Mouse (Mus musculus) embryonic facial prominence, embryonic 10.5 days (tissue): Measurements from ENCODE around the gene Bmp7. TPM values are rescaled to one million over a fixed set of nuclear protein-coding genes. Genes with fewer than 3 reads are reported as not detected.

Experiments used
- DNase-seq: peaks from one replicate; pipeline ENCODE4 v3.0.0-alpha.2; 2017; ENCODE audit warnings: low spot score
- H3K27ac ChIP-seq: fragments of 300-500 bp; sonication (generic); replicated peaks from 2 replicates; pipeline ENCODE4 v1.5.1; 2016; ENCODE audit warnings: mild to moderate bottlenecking
- H3K27me3 ChIP-seq: fragments of 300-500 bp; sonication (generic); replicated peaks from 2 replicates; pipeline ENCODE4 v1.6.1; 2016; ENCODE audit warnings: low read depth, mild to moderate bottlenecking; ENCODE audit not compliant: poor library complexity, severe bottlenecking
- H3K36me3 ChIP-seq: fragments of 300-500 bp; sonication (generic); replicated peaks from 2 replicates; pipeline ENCODE4 v1.6.1; 2016; ENCODE audit warnings: mild to moderate bottlenecking, moderate library complexity
- H3K4me1 ChIP-seq: fragments of 300-500 bp; sonication (generic); 2 replicates; pipeline ENCODE4 v1.6.1; 2016
- H3K4me3 ChIP-seq: fragments of 300-500 bp; sonication (generic); 2 replicates; pipeline ENCODE4 v1.5.1; 2016; ENCODE audit warnings: mild to moderate bottlenecking, moderate library complexity
- H3K9me3 ChIP-seq: fragments of 300-500 bp; sonication (generic); 2 replicates; pipeline ENCODE4 v1.6.1; 2016; ENCODE audit warnings: mild to moderate bottlenecking
- WGBS: fragments of 180-500 bp; shearing (Covaris S2); methylation state at CpG from one replicate; pipeline ENCODE4 v1.1.7; 2016; 5-methylcytosine and 5-hydroxymethylcytosine counted together
- polyA plus RNA-seq: library from polyadenylated mRNA; unstranded; fragments of >200 nt; fragmentation: Nextera tagmentation; extraction: Ambion mirVana; gene quantifications from 2 replicates; pipeline ENCODE4 v1.2.1, GENCODE M21; 2016

Gene Bmp7
- polyA plus RNA-seq, 1 experiment from 2014 or later, result 20.9 TPM

DNA sequence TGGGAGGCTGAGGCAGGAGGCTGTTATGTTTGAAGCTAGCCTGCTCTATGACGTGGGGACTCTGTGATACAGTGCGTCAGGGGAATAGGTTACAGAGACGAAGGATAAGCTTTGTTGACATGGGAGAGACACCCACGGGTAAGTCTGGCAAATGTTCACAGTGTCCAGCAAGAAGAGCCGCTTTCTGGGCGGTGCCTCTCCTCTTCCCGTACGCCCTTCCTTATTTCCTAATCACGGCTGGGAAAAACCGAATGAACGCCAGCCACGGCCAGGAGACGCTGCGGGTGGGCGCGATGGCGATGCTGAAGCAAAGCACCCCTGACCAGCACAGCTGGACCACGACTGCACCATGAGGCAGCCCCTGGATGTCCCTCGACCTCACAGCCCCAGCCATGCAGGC, 77.7 kb downstream of the Bmp7 start:
- Histone ChIP-seq H3K4me1 (peaks cover 36% of the 10 kb centered on the region), H3K27ac (peak overlapping the region; percentile 51; the same call in 1 of the 2 replicates)
- DNase-seq, result no peak

DNA sequence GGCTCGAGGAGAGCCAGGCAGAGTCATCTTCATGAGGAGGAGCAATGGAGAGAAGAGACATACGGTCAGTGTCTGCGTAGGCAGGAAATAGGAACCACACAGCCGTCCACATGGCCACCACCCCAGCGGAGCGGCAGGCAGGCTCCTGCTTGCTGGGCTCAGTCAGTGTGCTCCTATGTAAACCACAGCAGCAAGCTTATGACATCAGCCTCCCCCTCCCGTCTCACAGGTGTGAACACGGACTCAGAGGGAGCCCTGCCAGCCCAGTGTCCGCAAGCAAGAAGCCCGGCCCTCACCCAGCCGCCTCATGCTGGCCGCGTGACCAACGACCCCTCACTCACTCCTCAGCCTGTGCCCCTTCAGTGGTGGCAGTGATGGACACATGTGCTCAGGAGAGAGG, 78.5 kb downstream of the Bmp7 start:
- 0 out of 2 replicates have a peak, but pooled peaks cover 6% of the 10 kb centered on the region for H3K36me3 ChIP-seq
- H3K9me3 ChIP-seq, result peaks cover 17% of the 10 kb centered on the region
- H3K27ac ChIP-seq, result peak overlapping the region; percentile 36
- peaks cover 34% of the 10 kb centered on the region for H3K4me1 ChIP-seq
- peaks cover 19% of the 10 kb centered on the region; the same call in 1 of the 2 replicates for H3K27me3 ChIP-seq
- 80% methylated on average over 14 of the region's 14 CpGs for WGBS
- DNase-seq, result no peak
- H3K4me3 ChIP-seq, result no peak overlapping the region

More for the DNA sequence above, 77.7 kb downstream of the Bmp7 start:
- peaks cover 17% of the 10 kb centered on the region for H3K9me3 ChIP-seq
- peaks cover 19% of the 10 kb centered on the region; the same call in 1 of the 2 replicates for H3K27me3 ChIP-seq
- WGBS, result 76% methylated on average over 19 of the region's 19 CpGs
- 0 out of 2 replicates have a peak, but pooled peaks cover 6% of the 10 kb centered on the region for H3K36me3 ChIP-seq
- peak overlapping the region; percentile 35; the same call in 1 of the 2 replicates for H3K4me3 ChIP-seq

DNA sequence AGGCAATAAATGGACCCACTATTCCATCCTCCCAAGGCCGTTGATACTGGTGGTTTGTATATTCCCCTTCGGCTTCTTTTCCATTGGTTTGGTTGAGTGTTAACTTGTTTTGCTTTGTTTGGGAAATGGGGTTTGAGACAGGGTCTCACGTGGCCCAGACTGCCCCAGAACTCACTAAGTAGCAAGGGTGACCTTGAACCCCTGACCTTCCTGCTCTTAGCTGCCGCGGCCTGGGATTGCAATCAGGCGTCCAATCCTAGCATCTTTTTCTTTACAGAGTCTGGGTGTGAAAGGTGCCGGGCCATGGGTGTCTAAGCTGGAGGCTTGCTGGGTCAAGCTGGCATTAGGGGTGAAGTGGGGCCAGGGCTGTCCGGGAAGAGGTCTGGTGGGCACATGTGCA, 79.5 kb downstream of the Bmp7 start:
- Histone ChIP-seq H3K27ac (no peak overlapping the region), H3K36me3 (0 out of 2 replicates have a peak, but pooled peaks cover 6% of the 10 kb centered on the region), H3K27me3 (peaks cover 19% of the 10 kb centered on the region; the same call in 1 of the 2 replicates), H3K4me3 (no peak overlapping the region), H3K9me3 (peaks cover 17% of the 10 kb centered on the region), H3K4me1 (peaks cover 39% of the 10 kb centered on the region)
- DNase-seq, result no peak
- 82% methylated on average over 8 of the region's 8 CpGs for WGBS

DNA sequence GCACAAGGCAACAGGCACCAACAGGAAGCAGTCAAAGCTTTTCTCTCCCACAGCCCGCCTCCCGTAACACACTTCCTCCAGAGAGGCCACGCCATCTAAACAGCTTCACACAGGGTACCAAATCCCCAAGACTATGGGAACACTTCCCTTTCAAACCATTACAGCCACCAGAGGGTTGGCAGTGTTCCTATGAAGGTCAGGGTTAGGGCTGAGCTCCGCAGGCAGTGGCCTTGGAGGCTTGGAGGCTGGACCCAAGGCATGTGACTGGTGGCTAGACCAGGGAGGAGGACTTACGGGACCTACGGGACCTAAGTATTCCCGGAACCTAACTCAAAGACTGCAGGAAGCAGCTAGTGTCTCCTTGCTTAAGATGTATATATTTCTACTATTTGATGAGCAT, 80.0 kb downstream of the Bmp7 start:
- Histone ChIP-seq H3K27ac (no peak overlapping the region), H3K4me1 (peaks cover 39% of the 10 kb centered on the region), H3K4me3 (no peak overlapping the region), H3K36me3 (0 out of 2 replicates have a peak, but pooled peaks cover 2% of the 10 kb centered on the region), H3K27me3 (peaks cover 14% of the 10 kb centered on the region; the same call in 1 of the 2 replicates), H3K9me3 (peaks cover 17% of the 10 kb centered on the region)
- 90% methylated on average over 7 of the region's 7 CpGs for WGBS
- no peak for DNase-seq

DNA sequence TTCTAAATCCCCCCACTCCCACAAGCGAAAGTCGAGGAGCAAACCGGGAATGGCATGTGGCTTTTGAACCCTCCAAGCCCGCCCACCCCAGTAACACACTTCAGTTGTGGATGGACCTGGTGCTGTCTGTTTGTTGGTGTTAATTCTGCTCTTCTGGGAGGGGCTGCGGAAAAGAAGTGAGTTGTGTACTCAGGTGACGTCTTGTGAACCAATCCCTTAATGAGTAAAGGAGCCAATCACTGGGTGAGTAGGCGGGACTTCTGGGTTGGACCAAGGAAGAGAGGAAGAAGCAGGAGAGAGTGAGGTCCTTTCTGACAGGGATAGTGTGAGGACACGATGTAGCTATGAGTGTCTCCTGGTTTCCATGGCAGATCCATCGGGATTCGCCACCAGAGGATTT, 83.1 kb downstream of the Bmp7 start:
- H3K27ac ChIP-seq, result peak overlapping the region; percentile 65
- 65% methylated on average over 10 of the region's 10 CpGs for whole genome bisulfite sequencing
- peaks cover 34% of the 10 kb centered on the region for H3K4me1 ChIP-seq

DNA sequence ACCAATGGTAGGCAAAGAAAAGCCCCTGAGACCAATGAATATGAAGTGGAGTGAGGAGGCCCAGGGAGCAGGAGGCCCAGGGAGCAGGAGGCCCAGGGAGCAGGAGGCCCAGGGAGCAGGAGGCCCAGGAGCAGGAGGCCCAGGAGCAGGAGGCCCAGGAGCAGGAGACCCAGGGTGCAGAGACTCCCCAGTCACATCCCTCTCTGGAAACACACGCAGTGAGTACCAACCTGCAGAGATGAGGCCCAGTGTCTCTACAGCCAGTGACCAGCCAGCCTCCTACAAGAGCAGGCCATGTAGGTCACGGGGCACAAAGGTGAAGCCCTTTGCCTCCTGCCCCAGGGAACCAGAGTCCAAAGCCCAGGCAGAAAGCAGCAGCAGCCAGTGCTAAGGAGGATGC, 83.6 kb downstream of the Bmp7 start:
- H3K4me3 ChIP-seq, result no peak overlapping the region
- H3K27me3 ChIP-seq, result peaks cover 11% of the 10 kb centered on the region; the same call in 1 of the 2 replicates
- H3K4me1 ChIP-seq, result peaks cover 35% of the 10 kb centered on the region
- no peak for DNase-seq
- peaks cover 8% of the 10 kb centered on the region; the same call in 1 of the 2 replicates for H3K9me3 ChIP-seq
- no peaks in the 10 kb centered on the region for H3K36me3 ChIP-seq
- H3K27ac ChIP-seq, result peak overlapping the region; percentile 65
- WGBS, result 46% methylated on average over 2 of the region's 2 CpGs

More for the DNA sequence above, 83.1 kb downstream of the Bmp7 start:
- H3K27me3 ChIP-seq, result peaks cover 6% of the 10 kb centered on the region; the same call in 1 of the 2 replicates
- peaks cover 8% of the 10 kb centered on the region; the same call in 1 of the 2 replicates for H3K9me3 ChIP-seq
- H3K4me3 ChIP-seq, result no peak overlapping the region
- H3K36me3 ChIP-seq, result no peaks in the 10 kb centered on the region
- DNase-seq, result no peak

DNA sequence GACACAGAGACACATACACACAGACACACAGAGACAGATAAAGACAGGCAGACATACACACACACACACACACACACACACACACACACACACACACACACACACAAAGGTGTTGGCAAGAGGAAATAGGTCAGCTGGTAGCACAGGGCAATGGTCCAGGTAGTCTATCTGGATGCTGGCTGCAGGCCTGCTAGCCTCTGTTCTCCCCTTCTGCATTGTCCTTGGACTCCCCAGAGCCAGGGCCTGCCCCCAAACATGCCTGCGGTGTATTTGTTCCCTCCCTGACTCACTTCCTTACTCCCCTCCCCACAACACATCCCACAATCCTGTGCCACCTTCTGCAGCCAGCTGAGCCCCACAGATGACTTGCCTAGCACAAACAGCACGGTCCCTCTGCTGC, 86.0 kb downstream of the Bmp7 start:
- DNase-seq, result no peak
- peaks cover 41% of the 10 kb centered on the region for H3K4me1 ChIP-seq
- H3K36me3 ChIP-seq, result no peaks in the 10 kb centered on the region
- H3K27ac ChIP-seq, result no peak overlapping the region
- H3K4me3 ChIP-seq, result no peak overlapping the region
- WGBS, result 77% methylated on average over 2 of the region's 2 CpGs
- H3K27me3 ChIP-seq, result 0 out of 2 replicates have a peak, but pooled peaks cover 17% of the 10 kb centered on the region
- H3K9me3 ChIP-seq, result peaks cover 6% of the 10 kb centered on the region; the same call in 1 of the 2 replicates

DNA sequence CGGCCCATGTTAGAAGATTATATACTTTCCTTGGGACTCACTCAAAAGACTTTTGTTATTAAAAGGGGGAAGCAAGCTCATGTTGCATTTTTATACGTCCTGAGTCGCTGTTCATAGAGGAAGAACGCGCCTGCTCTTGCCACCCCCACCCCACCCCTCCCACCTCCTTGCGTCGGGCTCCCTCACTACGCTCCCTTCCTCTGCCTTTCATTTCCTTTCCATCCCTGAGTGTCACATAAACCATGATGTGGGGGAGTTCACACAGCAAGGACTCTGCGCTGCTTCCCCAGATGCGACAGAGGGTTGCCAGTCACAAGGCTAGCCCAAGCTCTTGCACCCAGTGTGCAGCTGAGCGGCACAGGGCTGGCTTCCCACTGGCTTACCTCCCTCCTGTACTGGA, 88.3 kb downstream of the Bmp7 start:
- Histone ChIP-seq H3K9me3 (no peaks in the 10 kb centered on the region), H3K4me1 (peaks cover 51% of the 10 kb centered on the region), H3K36me3 (no peaks in the 10 kb centered on the region), H3K27ac (0 out of 2 replicates have a peak overlapping the region, but pooled peaks have one; percentile 26), H3K4me3 (no peak overlapping the region), H3K27me3 (0 out of 2 replicates have a peak, but pooled peaks cover 17% of the 10 kb centered on the region)
- 71% methylated on average over 11 of the region's 11 CpGs for WGBS
- no peak for DNase-seq

DNA sequence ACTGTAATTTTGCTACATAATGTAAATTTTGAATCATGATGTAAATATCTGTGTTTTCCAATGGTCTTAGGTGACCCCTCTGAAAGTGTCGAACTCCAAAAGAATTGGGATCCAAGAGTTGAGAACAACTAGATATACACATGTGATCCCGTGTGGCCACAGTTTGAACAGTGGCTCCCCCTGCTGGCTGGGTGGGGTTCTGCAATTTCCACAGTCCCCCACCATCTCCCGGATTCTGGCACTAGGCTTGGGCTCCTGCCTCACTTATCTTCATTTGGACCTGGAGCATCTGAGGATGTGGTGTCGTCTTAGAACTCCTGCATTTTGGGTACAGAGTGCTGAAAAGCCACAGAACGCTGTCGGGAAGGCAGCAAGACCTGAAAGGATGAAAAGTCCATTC, 91.9 kb downstream of the Bmp7 start:
- peak; percentile 52 for DNase-seq
- Histone ChIP-seq H3K4me3 (no peak overlapping the region), H3K9me3 (no peaks in the 10 kb centered on the region), H3K27ac (peak overlapping the region; percentile 60; the same call in 1 of the 2 replicates), H3K36me3 (no peaks in the 10 kb centered on the region), H3K27me3 (0 out of 2 replicates have a peak, but pooled peaks cover 12% of the 10 kb centered on the region), H3K4me1 (peaks cover 70% of the 10 kb centered on the region)
- 64% methylated on average over 6 of the region's 6 CpGs for WGBS

DNA sequence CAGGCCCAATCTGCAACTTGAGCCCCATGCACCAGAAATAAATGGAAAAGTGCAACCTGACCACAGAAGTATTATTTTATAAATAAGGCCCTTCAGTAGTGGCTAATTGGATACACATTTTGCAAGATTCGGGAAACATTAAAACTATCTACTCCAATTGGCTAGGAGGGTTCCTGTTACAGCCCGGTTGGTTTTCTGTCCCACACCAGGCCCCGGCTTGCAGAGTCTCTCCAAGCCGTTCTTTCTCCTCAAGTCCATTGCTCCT, 93.9 kb downstream of the Bmp7 start:
- peak; percentile 45 for DNase-seq
- no peaks in the 10 kb centered on the region for H3K36me3 ChIP-seq
- no peak overlapping the region for H3K4me3 ChIP-seq
- H3K4me1 ChIP-seq, result peaks cover 61% of the 10 kb centered on the region
- H3K9me3 ChIP-seq, result no peaks in the 10 kb centered on the region
- H3K27ac ChIP-seq, result peak overlapping the region; percentile 88
- H3K27me3 ChIP-seq, result 0 out of 2 replicates have a peak, but pooled peaks cover 3% of the 10 kb centered on the region
- 52% methylated on average over 4 of the region's 4 CpGs for WGBS

DNA sequence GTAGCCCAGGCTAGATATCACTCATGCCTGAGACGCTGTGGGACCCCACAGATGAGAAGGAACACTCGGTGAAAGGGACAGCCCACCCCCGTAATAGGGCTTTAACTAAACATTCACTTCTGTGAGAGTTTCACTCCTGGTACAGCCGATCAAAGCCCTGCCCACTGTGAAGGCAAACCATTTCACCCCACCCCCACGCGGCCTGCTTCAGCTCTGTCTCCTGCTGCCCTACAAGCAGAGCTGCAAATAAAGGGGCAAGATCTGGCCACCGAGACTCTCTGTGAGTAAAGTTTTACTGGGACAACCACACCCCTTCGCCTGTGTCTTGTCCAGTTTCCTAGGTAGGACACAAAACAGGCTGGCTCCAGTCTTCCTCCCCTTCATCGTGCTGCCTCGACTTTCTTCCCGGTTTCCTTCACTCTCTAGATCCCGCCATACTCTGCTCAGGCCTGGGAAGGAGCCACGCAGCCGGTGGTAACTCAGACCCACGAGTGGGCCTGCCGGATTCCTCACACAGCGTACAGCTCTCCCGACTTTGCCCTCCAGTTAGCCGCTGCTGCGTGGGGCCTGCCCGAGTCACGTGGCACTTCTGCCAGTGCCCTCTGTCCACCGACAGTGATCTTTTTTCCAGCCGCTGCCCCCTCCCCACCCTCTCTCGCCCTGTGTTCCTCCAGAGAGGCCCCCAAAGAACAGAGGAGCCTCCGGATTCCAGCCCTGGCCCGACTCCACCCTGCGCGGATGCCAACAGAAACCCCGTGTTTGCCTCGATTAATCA, 94.4 kb downstream of the Bmp7 start:
- 52% methylated on average over 31 of the region's 31 CpGs for WGBS

DNA sequence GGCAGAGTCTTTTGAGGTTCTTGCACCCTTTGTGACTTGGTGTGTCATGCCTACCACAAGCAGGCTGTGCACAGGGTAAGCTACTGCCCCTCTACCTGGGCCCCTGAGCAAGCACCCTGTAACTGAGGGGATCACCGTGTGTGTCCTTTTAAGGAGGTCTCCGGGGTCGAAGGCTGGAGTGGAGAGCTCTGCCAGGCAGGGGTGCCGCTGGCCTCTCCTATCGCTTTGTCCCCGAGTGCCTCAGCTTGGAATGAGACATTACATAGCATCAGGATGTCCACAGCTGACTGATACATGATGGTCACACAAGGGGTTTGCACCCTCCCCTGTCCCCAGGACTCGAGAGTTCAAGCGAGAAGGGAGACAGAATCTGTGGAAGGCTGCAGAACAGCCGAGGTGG, 96.2 kb downstream of the Bmp7 start:
- Histone ChIP-seq H3K4me3 (no peak overlapping the region), H3K4me1 (peaks cover 67% of the 10 kb centered on the region), H3K36me3 (no peaks in the 10 kb centered on the region), H3K27ac (peak overlapping the region; percentile 1; the same call in 1 of the 2 replicates), H3K9me3 (no peaks in the 10 kb centered on the region), H3K27me3 (peaks cover 11% of the 10 kb centered on the region; the same call in 1 of the 2 replicates)
- 84% methylated on average over 9 of the region's 9 CpGs for WGBS
- DNase-seq, result no peak

More for the DNA sequence above, 94.4 kb downstream of the Bmp7 start:
- no peaks in the 10 kb centered on the region for H3K27me3 ChIP-seq
- no peaks in the 10 kb centered on the region for H3K9me3 ChIP-seq
- DNase-seq, result peak; percentile 63
- H3K4me1 ChIP-seq, result peaks cover 66% of the 10 kb centered on the region
- H3K36me3 ChIP-seq, result no peaks in the 10 kb centered on the region
- H3K27ac ChIP-seq, result peak overlapping the region; percentile 88
- H3K4me3 ChIP-seq, result no peak overlapping the region

DNA sequence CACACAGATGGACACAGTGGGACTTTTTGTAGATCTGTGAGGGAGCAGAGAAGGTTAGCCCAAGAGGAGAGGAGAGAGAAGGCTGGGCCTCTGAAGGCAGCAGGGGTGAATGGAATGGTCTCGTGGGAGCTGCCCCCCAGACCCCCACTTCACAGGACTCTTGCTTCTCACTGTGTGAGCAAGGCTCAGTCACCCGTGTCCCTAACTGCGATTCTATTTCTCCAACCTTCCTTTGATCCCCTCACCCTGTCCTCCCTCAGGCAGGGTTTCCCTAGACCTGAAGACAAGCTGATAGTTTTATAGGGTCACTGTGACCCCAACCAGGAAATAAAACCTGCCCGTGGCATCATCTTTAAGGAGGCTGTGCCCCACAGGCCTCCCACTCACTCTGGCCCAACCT, 97.8 kb downstream of the Bmp7 start:
- H3K4me3 ChIP-seq, result no peak overlapping the region
- H3K27ac ChIP-seq, result no peak overlapping the region
- H3K27me3 ChIP-seq, result peaks cover 11% of the 10 kb centered on the region; the same call in 1 of the 2 replicates
- peaks cover 66% of the 10 kb centered on the region for H3K4me1 ChIP-seq
- no peaks in the 10 kb centered on the region for H3K9me3 ChIP-seq
- no peaks in the 10 kb centered on the region for H3K36me3 ChIP-seq
- DNase-seq, result no peak
- WGBS, result 65% methylated on average over 4 of the region's 4 CpGs
